Mouse (Mus musculus) brown adipose tissue, adult 24 weeks (tissue): ENCODE data around the gene Chrnb2. TPM values are rescaled to one million over a fixed set of nuclear protein-coding genes. Genes with fewer than 3 reads are reported as not detected.
"Not testable (repeated sequence)": the region's sequence is repeated elsewhere in the genome, so short reads cannot be mapped to it uniquely, and the experiment has no call there.

Source experiments
- H3K27ac ChIP-seq: fragments of 200-500 bp; replicated peaks from 2 replicates; pipeline ENCODE4 v1.5.1; 2012; ENCODE audit warnings: low read depth, mild to moderate bottlenecking, low read length
- H3K4me1 ChIP-seq: fragments of 200-500 bp; 2 replicates; pipeline ENCODE4 v1.6.1; 2012; ENCODE audit warnings: low read length, mixed read lengths; ENCODE audit not compliant: control insufficient read depth, insufficient read depth, insufficient read length
- H3K4me3 ChIP-seq: fragments of 200-500 bp; 2 replicates; pipeline ENCODE4 v1.5.1; 2012; ENCODE audit warnings: low read depth, mild to moderate bottlenecking, low read length, moderate library complexity; ENCODE audit not compliant: insufficient read depth
- polyA plus RNA-seq: library from polyadenylated mRNA; stranded (reverse); fragments of >200 nt; gene quantifications from 2 replicates; pipeline ENCODE4 v1.2.4, GENCODE M21; 2012; ENCODE audit not compliant: missing spikeins, insufficient read depth, insufficient read length

Chrnb2 gene
- polyA plus RNA-seq = 0.54 and 1.3 TPM in 2 replicates

DNA sequence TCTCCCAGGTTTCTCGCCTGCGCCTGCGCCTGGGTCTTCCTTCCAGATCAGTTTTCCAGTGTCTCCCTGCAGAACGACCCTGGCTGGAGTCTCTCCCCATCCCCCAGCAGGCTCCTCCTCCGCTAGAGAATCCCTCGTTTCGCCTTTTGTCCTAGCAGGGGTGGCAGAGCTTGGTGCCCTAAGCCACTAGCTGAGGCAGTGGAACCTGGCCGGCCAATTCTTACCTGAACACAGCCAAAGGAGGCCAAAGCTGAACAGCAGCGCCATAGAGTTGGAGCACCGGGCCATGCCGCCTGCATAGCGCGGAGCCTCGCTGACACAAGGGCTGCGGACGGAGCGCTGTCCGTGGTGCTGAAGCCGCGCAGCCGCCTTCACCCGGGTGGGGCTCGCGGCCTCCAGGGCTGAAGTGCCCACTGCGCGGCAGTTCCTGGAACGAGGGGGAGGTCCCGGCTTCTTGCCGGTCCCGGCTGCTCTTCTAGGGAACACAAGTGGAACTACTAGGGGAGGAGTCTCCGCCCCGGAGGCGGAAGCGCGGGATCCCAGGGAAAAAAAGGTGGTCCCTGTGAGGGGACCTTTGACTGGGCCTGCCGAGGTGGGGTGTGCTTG is at the start of gene Chrnb2:
Gene Chrnb2 (minus strand): TSS at position 514 of the 606 bp plus-strand sequence.
- H3K4me3 ChIP-seq = no peak within 1 kb of the TSS

DNA sequence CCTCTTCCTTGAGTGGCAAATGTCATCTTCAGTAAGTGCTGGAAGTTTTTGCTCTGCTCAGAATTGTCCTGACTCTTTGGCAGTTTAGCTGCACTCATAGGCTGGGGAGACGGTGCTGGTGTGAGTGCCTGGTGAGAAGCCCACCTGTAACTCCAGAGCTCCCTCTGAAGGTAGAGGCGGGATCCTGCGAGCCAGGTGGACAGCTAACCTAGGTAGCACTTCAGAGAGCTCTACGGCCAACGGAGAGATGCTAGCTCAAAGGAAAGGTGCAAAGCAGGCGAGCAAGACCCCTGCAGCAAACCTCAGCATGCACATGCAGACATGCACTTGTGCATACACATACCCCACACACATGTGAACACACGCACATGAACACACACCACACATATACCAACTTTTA is 49.6 kb upstream of the Chrnb2 start:
- no peak overlapping the region for H3K4me3 ChIP-seq

More for the DNA sequence above, at the start of gene Chrnb2:
- Histone ChIP-seq H3K27ac (no peak within 1 kb of the TSS), H3K4me1 (no peaks in the 10 kb centered on the region)

DNA sequence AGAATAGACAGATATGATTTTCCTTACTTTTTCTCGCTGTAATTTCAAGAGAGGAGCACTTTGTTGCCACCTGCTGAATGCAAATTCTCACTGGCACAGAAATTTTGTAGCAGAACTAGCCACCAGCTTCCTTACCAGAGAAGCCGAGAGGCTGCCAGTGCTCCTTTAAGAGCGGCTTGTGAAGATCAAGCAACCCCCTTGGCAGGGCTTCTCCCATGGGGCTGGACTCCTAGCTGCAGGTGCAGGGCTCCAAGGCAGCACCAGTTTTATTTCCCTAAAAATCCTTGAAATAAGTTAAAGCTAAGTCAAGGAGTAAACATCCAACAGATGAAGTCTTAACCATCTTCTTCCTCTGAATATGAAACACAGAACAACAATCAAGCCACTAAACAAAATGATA is 47.7 kb upstream of the Chrnb2 start:
- H3K4me1 ChIP-seq = no peaks in the 10 kb centered on the region
- no peak overlapping the region for H3K4me3 ChIP-seq
- no peak overlapping the region for H3K27ac ChIP-seq

More for the DNA sequence above, 49.6 kb upstream of the Chrnb2 start:
- H3K27ac ChIP-seq = no peak overlapping the region
- H3K4me1 ChIP-seq = no peaks in the 10 kb centered on the region

DNA sequence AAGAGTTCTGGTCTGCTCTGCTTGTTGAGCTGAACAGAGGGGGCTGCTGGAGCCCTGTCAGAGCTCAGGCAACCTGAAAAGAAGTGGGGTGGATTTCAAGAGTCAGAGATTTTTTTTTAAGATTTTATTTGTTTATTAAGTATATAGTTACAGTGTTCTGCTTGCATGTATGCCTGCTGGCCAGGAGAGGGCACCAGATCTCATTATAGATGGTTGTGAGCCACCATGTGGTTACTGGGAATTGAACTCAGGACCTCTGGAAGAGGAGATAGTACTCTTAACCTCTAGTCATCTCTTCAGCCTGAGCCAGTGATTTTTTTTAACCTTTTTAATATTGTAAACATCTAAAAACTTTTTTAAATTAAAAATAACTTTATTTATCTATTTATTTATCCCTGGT is 46.4 kb upstream of the Chrnb2 start:
- no peak overlapping the region for H3K4me3 ChIP-seq
- H3K4me1 ChIP-seq = no peaks in the 10 kb centered on the region
- H3K27ac ChIP-seq = no peak overlapping the region

DNA sequence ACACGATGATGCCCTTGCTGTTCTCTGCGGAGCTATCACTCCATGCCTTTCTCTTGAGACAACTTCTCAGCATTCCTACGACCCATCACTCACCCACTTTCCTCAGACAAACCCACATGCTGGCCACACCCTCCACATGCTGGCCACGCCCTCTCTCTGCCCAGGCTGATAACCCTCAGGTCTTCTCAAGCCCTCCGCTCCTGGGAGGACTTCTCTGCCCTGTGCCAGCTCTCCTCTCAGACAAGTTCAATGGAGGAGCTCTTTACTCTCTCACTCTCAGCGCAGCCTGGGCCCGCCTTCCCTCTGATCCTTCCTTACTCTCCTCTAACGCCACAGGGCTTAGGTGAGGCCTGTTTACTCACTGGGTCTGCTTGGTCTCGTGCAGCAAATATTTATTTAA is 44.2 kb upstream of the Chrnb2 start:
- Histone ChIP-seq H3K4me1 (no peaks in the 10 kb centered on the region), H3K4me3 (no peak overlapping the region), H3K27ac (no peak overlapping the region)

DNA sequence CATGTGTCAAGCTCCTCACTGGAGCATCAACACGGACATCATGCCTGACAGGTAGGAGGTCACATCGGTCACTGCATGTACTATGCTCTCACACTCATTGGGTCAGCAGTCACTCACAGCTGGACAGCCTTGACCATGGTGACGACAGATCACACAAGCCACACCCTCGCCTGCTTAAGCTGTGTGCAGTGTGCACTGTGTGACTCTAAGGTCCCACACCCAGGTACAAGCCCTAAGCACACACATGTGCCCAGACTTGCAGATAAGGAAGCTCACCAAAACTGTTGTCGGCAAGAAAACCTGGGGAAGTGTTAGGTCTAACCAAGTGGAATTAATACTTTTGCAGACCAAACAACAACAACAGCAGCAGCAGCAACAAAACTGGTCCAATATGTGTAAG is 43.4 kb upstream of the Chrnb2 start:
- no peaks in the 10 kb centered on the region for H3K4me1 ChIP-seq
- no peak overlapping the region for H3K27ac ChIP-seq
- no peak overlapping the region for H3K4me3 ChIP-seq

DNA sequence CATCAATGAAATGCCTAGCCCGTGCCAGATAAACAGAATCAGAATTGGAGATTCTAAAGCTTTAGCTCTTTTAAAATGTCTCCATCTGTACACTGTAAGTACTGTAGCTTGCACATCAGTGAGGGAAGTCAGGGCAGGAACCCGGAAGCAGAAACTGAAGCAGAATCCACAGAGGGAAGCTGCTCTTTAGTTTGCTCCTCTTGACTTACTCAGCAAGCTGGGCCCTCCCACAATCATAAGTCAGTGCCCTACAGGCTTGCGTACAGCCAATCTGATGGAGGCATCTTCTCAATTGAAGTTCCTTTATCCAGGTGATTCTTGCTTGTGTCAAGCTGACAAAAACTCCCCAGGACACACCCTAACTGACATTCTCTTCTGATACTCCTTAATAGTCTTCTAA is 42.7 kb upstream of the Chrnb2 start:
- H3K4me3 ChIP-seq = no peak overlapping the region
- H3K4me1 ChIP-seq = no peaks in the 10 kb centered on the region
- H3K27ac ChIP-seq = no peak overlapping the region

DNA sequence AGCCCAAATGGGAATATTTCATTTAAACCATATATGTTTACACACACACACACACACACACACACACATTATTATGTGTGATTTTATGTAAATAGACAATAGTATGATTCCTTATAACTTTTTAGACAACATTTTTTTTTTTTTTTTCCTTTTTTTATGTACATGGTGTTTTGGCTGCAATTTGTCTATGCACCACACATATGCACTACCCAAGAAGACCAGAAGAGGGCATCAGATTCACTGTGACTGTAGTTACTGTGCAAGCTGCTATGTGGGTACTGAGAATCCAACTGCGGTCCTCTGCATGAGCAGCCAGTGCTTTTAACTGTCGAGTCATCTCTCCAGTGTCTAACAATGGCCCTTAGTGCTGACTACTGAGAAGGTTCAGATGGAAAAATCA is 42.3 kb upstream of the Chrnb2 start:
- Histone ChIP-seq H3K4me3 (no peak overlapping the region), H3K4me1 (0 out of 2 replicates have a peak, but pooled peaks cover 2% of the 10 kb centered on the region), H3K27ac (no peak overlapping the region)

DNA sequence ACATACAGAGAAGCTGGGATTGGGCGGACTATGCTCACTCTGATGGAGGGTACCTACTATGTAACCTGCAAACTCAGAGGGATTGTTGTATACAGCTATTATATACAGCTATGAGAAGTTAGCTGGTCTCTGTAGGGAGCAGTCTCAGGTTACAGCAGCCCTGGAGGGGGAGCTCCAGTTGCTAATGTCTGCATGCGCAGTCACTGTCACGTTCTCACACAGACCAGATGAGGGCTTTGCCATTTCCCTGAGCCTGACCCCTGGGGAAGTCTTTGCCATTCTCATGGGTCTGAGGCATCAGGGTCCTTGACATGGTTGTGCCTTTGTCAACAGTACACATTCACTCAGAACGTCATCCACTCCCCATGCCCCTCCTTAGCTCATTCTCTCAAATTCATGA is 40.7 kb upstream of the Chrnb2 start:
- Histone ChIP-seq H3K4me1 (0 out of 2 replicates have a peak, but pooled peaks cover 2% of the 10 kb centered on the region), H3K4me3 (no peak overlapping the region), H3K27ac (no peak overlapping the region)

DNA sequence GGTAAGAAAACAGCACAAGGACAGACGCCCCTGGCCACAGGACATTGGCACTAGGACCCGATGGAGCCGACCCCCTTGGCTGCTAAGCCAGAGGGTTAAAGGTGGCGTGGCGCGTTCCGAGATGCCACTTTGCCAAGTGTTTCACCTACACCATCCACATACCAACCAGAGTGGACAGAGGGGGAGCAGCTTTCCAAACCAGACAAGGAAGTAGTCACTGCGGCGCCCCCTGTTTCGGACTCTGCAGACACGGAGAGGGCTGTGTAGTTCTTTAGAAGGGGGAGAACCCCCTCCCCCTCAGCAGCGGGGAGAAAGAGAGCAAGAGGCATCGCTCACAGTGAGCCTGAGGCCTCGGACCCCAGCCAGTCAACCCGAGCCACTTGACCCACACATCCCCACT is 38.4 kb upstream of the Chrnb2 start:
- Histone ChIP-seq H3K4me1 (0 out of 2 replicates have a peak, but pooled peaks cover 2% of the 10 kb centered on the region), H3K4me3 (no peak overlapping the region), H3K27ac (no peak overlapping the region)

DNA sequence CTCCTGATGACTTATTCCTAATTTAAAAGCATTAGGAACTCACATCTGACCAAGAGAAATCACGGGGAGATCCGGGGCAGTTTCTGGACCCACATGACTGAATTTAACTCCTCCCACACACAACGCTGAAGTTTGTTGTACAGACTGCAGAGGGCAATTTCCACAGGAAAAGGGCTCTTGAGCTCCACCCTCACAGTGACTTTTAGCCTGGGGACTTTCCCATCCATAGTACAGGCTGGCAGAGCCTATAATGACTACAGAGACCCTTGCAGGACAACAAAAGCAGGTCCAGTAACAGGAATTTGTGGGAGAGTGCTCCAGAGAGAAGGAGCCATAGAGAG is 37.0 kb upstream of the Chrnb2 start:
- 0 out of 2 replicates have a peak, but pooled peaks cover 2% of the 10 kb centered on the region for H3K4me1 ChIP-seq
- peak overlapping the region; percentile 31; the same call in 1 of the 2 replicates for H3K27ac ChIP-seq
- H3K4me3 ChIP-seq = no peak overlapping the region

DNA sequence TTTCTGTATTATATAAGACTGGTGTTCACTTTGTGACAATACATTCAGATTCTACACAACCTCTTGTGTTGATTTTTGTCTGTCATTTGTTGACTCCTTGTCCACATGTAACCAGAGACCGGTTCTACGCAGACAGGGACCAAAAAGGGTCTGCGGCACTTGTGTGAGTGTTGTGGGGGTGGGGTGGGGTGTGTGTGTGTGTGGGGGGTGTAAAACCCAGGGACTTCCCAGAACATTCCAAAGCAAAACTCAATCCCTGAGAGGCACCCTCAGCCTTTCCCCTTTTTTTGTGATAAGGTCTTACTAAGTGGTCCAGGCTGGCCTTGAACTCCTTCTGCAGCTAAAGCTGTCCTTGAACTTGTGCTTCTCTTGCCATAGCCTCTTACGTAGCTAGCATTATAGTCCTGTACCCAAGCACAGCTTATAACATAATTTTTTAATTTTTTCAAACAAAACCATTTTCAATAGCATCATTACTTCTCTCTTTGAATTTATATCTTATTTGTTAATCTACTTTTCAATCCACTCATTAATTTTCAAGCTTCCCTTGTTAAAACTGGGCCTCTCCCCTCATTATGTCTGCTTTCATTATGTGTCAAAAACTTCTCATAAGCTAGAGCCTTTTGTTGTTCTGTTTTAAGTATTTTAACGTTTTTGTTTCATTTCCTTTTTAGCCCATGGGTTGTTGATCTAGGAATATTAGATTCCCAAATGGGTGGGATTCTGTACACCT is 36.5 kb upstream of the Chrnb2 start:
- H3K4me1 ChIP-seq = 0 out of 2 replicates have a peak, but pooled peaks cover 2% of the 10 kb centered on the region
- no peak overlapping the region for H3K4me3 ChIP-seq
- peak overlapping the region; percentile 63 for H3K27ac ChIP-seq

DNA sequence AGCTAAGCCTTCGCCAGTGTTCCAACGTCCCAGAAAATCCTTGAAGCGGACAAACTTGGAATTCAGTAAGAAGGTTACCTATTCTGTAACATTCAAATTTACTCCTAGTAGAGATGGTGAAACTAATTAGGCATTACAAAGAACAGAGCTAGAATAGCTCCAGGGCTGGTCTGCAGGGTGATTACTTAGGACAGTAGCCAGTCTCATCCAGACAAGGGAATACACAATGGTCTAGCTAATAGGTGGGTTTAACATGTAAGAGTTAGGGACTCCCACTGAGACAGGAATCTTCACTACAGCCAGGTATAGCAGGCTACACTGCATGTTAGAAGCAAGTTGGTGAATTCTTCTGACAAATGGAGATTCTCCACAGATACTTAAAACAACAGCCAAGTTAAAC is 35.6 kb upstream of the Chrnb2 start:
- not testable (repeated sequence) for H3K4me3 ChIP-seq, H3K4me1 ChIP-seq, H3K27ac ChIP-seq

DNA sequence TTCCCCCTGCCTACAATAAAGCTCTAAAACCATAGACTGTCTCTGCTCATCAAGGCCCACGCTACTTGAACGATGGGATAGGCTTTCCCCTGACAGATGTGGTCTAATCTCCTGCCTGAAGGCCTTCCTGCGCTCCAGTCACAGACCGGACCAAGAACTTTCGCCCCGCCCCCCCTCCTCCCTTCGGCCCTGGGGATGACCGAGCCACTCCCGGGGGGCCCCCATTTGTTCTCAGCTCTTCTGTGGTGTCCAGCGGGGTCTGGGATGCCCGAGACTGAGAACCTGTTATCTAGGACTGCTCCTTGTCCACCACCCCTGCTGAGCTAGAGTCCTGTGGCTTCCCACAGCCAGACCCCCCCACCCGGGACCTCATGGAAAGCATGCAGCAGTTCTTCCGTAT is 35.0 kb upstream of the Chrnb2 start:
- Histone ChIP-seq H3K4me3 (no peak overlapping the region), H3K4me1 (peaks cover 2% of the 10 kb centered on the region; the same call in 1 of the 2 replicates), H3K27ac (no peak overlapping the region)

DNA sequence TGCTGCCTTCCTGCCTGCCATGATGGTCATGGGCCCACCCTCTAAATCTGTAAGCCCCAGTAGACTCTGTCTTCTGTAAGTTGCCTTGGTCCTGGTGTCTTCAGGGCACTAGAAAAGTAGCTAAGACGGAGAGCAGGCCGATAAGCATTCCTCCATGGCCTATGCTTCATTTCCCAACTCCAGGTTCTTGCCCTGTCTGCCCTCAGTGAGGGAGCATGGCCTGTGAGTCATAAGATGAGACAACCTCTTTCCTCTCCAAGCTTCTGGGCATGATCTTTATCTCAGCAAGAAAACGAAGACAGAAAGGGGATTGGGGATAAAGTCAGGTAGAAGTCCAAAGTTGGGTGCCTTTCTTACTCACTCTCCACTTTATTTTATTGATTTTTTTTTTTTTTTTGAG is 34.1 kb upstream of the Chrnb2 start:
- Histone ChIP-seq H3K4me1 (peaks cover 2% of the 10 kb centered on the region; the same call in 1 of the 2 replicates), H3K4me3 (no peak overlapping the region)

DNA sequence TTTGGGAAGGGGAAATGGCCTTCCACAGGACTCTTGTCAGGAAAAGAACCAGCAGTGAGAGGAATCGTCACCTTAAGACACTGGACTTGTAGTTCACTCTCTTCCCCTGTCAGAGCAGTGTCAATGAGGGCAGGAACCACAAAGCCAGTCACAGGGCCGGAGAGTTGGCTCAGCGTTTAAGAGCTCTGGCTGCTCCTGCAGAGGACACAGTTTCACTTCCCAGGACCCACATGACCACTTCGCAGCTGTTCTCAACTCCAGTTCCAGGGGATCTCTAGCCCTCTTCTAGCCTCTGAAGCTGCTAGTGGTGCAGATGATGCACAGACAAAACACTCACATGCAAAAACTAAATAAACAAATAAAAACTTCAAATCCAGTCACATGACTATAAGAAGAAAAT is 31.9 kb upstream of the Chrnb2 start:
- Histone ChIP-seq H3K4me1 (no peaks in the 10 kb centered on the region; the same call in 1 of the 2 replicates), H3K27ac (peak overlapping the region; percentile 62), H3K4me3 (no peak overlapping the region)

More for the DNA sequence above, 34.1 kb upstream of the Chrnb2 start:
- H3K27ac ChIP-seq = no peak overlapping the region
